Mouse (Mus musculus) cerebellum, adult 11-12 months (tissue): Measurements from ENCODE around the gene Dnajc4.
A peak's percentile ranks its signal among the peaks of the same experiment; 100 is the strongest.

ENCODE experiments used
- DNase-seq: peaks from one replicate; pipeline ENCODE4 v3.0.0; 2022

The Dnajc4 gene

DNA sequence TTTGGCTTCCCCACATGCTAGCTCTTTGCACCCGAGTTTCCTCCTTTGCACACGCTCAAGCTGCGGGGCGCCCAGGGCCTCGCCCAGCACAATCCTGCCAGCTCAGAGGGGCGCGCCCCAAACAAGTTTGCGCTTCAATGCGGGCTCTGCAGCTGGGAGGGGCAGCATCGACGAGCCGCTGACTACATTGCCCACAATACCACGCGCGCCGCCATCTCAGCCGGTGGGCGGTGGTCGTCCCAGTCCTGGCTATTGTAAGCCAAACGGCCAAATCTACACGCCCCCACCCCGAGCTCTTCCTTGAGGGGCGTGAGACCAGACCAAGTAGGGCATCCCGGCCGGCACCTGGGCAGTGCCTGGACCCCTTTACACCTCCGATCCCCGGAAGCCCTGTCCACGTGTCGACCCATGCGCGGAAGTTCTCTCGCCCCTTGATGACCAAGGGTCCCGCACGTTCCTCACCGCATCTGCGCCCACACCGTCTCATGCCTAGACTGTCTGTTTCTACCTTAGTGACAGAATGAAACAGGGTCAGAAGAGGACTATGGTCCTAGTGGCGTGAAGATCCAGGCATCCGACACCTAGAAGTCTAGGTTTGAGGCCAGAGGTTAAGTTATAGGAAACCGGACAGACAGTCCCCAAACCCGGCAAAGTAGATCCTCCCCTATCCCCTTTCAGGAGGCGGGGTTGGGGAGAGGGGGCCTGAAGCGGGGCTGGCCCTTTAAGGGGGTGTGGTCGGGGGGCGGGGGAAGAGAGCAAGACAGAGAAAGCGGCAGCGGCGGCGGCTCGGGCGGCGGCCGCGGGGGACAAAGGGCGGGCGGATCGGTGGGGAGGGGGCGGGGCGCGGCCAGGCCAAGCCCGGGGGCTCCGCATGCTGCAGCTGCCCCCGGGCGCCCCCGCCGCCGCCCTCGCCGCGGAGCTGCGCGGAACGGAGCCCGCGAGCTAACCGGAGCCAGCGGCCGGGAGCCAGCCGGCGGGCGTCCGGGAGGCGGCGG is 17.9 kb downstream of the Dnajc4 start, which contains the start of gene Ppp1r14b:
Gene Ppp1r14b (plus strand): TSS at position 758 of the 995 bp plus-strand sequence.
- peak; percentile 68 for DNase-seq

DNA sequence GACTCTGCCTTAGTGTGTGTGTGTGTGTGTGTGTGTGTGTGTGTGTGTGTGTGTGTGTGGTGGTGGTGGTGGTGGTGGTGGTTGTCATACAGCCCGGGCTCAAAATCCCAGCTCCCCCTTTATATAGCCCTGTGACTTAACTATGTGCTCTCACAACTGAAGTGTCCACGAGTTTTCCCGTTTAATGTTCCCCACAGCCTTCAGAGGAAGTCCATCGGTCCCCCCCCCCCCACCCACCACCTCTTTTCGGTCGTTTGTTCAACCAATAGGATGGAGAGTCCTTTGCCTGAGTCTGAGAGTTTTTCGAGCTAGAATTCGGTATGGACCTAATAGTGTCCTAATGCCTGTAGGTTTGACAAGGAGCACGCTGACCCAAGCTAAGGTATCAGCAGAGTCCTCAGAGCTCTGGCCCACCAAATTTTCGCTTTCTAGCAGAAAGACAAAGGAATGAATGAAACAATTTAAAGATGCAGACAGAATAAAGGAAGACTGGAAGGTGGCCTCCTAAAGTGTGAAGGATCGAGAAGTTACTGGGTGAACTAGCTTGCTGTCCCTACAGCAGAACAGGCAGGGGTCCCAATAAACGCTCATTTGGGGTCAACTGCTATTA is 18.7 kb downstream of the Dnajc4 start:
- no peak for DNase-seq

DNA sequence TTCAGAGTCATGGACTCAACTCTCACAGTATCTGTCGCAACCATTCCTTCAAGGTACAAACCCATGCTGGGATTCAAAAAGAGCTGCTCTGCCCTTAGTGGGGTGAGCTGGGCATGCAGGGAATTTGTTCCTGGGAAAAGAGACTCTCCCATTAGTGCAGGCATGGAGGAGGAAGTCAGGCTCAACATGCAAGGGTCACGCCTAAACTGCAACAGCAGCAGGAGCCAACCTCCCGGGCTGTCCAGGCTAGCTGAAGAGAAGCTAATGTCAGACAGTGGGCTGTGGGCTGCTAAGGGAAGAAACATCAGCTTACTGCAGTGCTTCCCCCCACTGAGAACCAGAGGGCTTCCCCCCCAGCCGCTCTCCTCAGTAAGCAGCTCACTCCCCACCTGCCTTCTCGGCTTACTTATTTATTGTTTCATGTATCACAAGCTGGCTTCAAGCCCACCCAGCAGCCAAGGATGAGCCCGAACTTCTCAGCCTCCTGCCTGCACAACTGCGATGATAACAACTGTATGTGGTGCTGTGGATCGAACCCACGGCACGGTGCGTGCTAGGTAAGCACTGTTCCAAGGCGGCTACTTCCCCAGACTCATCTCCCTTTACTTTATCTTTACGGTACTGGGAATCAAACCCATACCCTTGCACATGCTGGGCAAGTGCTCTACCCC is 20.0 kb downstream of the Dnajc4 start:
- DNase-seq: peak; percentile 38

- DNase-seq: no peak
Measured at GRCm38 (mm10) chr19:6971644-6972043, 20.7 kb downstream of the Dnajc4 start.

GRCm38 (mm10) chr19:6970460-6971085 is 21.8 kb downstream of the Dnajc4 start:
- DNase-seq: peak; percentile 47

- no peak for DNase-seq
Measured at GRCm38 (mm10) chr19:6969665-6970381, 22.5 kb downstream of the Dnajc4 start.

GRCm38 (mm10) chr19:6969291-6969664 is 23.1 kb downstream of the Dnajc4 start:
- no peak for DNase-seq

- no peak for DNase-seq
Measured at GRCm38 (mm10) chr19:6968491-6969271, 23.7 kb downstream of the Dnajc4 start.

- DNase-seq: no peak
Measured at GRCm38 (mm10) chr19:6956461-6956860, 35.9 kb downstream of the Dnajc4 start.

DNA sequence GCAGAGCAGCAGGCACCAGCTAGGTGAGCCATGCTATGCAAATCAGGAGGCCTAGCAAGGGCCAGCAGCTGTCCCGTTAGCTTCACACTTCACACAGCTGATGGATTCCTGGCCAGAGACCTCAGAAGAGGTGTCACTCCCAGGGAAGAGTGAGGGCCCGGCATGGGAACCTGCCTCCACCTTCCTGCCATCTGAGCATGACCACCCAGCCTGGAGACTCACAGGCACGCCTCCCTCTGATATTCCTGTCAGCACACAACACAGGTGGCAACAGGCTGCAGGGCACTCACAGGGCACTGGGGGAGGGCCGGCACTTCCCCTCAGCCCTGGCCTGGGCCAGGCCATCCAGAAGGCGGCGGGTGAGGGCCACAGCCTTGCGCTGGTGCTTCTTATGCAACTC is 36.9 kb downstream of the Dnajc4 start:
- DNase-seq: peak; percentile 42

DNA sequence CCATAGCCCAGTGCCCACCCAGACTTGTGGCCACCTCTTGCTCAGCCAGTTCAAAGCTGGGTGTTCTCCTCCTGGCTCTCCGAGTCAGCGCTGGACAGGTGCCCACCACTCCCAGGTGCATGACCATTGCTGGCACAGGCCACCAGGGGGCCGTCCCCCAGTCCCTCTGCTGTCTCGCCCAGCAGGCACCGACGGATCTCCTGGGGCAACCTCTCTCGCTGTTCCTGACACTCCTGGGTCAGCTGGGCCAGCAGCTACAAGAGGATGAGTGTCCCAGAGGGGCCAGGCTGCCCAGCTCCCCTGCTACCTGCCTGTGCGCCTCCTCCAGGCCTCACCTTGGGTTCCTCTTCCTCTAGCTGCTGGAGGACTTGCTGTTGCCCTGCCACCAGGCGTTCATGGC is 38.3 kb downstream of the Dnajc4 start:
- DNase-seq: peak; percentile 72

GRCm38 (mm10) chr19:6952712-6953037 is 39.7 kb downstream of the Dnajc4 start:
- DNase-seq: peak; percentile 65

GRCm38 (mm10) chr19:6951994-6952711 is 40.2 kb downstream of the Dnajc4 start:
- DNase-seq: peak; percentile 89

GRCm38 (mm10) chr19:6951381-6951968 is 40.9 kb downstream of the Dnajc4 start:
- DNase-seq: peak; percentile 94

DNA sequence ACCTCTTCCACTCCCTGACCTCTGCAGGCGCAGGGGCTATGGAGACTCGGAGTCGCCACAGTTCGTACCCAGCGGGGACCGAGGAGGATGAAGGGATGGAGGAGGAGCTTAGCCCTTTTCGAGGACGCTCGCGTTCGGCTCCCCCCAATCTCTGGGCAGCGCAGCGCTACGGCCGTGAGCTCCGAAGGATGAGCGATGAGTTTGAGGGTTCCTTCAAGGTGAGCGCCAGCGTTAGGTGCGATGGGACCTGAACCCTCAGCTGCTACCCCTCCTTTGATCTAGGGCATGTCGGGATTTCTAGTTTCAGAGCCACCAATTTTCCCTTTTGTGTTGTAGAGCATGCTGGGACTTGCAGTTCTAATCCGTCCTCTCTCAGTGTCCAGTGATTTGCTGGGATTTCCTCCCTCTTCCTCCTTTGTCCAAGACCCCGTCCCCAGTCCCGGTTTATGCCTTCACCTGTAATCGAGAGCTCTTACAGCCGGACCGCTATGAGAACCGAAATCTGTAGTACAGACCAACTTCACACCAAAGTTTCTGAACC is 41.7 kb downstream of the Dnajc4 start:
- DNase-seq: peak; percentile 72

GRCm38 (mm10) chr19:6949951-6950350 is 42.4 kb downstream of the Dnajc4 start:
- peak; percentile 35 for DNase-seq

GRCm38 (mm10) chr19:6949532-6949931 is 42.8 kb downstream of the Dnajc4 start:
- DNase-seq: peak; percentile 46

- DNase-seq: peak; percentile 88
Measured at GRCm38 (mm10) chr19:6948186-6948585, 44.2 kb downstream of the Dnajc4 start.

DNA sequence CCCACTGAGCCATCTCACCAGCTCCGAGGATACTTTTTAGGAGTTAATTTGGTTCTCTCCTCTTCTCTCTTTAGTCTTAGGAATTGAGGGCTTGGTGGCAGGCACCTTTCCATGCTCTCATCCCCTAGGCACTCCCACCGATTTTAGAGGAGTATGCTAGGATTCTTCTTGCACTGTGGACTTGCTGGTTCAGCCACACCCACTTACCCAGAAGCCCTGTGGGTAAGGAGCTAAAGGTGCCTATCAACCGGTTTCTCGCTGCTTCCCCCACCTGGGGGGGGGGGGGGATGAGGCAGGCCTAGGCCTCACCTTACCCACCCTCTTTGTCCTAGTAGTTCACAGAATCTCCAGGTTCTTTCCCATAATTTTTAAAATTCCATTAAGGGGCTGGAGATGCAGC is 44.6 kb downstream of the Dnajc4 start:
- no peak for DNase-seq

- DNase-seq: peak; percentile 68
Measured at GRCm38 (mm10) chr19:6943709-6944108, 48.7 kb downstream of the Dnajc4 start.
